Mouse (Mus musculus) ES-E14 (cell line): Measurements from ENCODE around the gene Armh4. TPM values are rescaled to one million over a fixed set of nuclear protein-coding genes. Genes with fewer than 3 reads are reported as not detected.
"Not testable (repeated sequence)": the region's sequence is repeated elsewhere in the genome, so short reads cannot be mapped to it uniquely, and the experiment has no call there.

Experiments used
- DNase-seq: peaks from one replicate; pipeline ENCODE4 v3.0.0-alpha.2; 2013; ENCODE audit warnings: low read depth, low spot score
- H3K27ac ChIP-seq: 2 replicates; pipeline ENCODE4 v1.5.1; 2012; ENCODE audit warnings: low read depth, mild to moderate bottlenecking, low read length, moderate library complexity, mixed read lengths; ENCODE audit not compliant: poor library complexity, insufficient read depth, severe bottlenecking
- H3K36me3 ChIP-seq: 2 replicates; pipeline ENCODE4 v1.6.1; 2012; ENCODE audit warnings: mild to moderate bottlenecking, low read length, moderate library complexity, mixed read lengths; ENCODE audit not compliant: control insufficient read depth, poor library complexity, insufficient read depth, severe bottlenecking
- H3K4me1 ChIP-seq, 2 experiments: fragments of 150-350 bp in 1 of 2; sonication (generic) in 1 of 2; 2 replicates each; pipeline ENCODE4 v1.6.1; 2012; ENCODE audit warnings: low read length in 2 of 2, mild to moderate bottlenecking in 1 of 2, mixed read lengths in 1 of 2; ENCODE audit not compliant: control insufficient read depth in 2 of 2, insufficient read depth in 2 of 2, poor library complexity in 1 of 2
- H3K4me3 ChIP-seq, 2 experiments: fragments of 150-350 bp in 1 of 2; sonication (generic) in 1 of 2; 2 replicates each; pipeline ENCODE4 v1.5.1; 2012; ENCODE audit warnings: low read length in 2 of 2, low read depth in 1 of 2, mild to moderate bottlenecking in 1 of 2, mixed read lengths in 1 of 2; ENCODE audit not compliant: insufficient read depth in 1 of 2, poor library complexity in 1 of 2, severe bottlenecking in 1 of 2
- H3K9ac ChIP-seq: 2 replicates; pipeline ENCODE4 v1.6.1; 2012; ENCODE audit warnings: low read depth, mild to moderate bottlenecking, low read length, mixed read lengths; ENCODE audit not compliant: poor library complexity, insufficient read depth, severe bottlenecking
- H3K9me3 ChIP-seq: fragments of 150-350 bp; sonication (generic); 2 replicates; pipeline ENCODE4 v1.6.1; 2012; ENCODE audit warnings: low read depth, mild to moderate bottlenecking, low read length; ENCODE audit not compliant: control insufficient read depth, insufficient read depth
- CHD2 ChIP-seq: IDR thresholded peaks from 2 replicates; pipeline ENCODE4 v1.6.1; 2014; ENCODE audit warnings: mild to moderate bottlenecking, low read depth, low read length, inconsistent platforms
- HCFC1 ChIP-seq: IDR thresholded peaks from 2 replicates; pipeline ENCODE4 v1.6.1; 2012; ENCODE audit warnings: low read length, inconsistent platforms, borderline replicate concordance; ENCODE audit not compliant: insufficient read depth
- MAFK ChIP-seq: IDR thresholded peaks from 2 replicates; pipeline ENCODE4 v1.6.1; 2014; ENCODE audit warnings: mild to moderate bottlenecking, low read depth, low read length, inconsistent platforms; ENCODE audit not compliant: insufficient read depth
- ZC3H11A ChIP-seq: IDR thresholded peaks from 2 replicates; pipeline ENCODE4 v1.6.1; 2012; ENCODE audit warnings: low read depth, mild to moderate bottlenecking, inconsistent platforms, low read length, borderline replicate concordance
- ZNF384 ChIP-seq: IDR thresholded peaks from 2 replicates; pipeline ENCODE4 v1.6.1; 2012; ENCODE audit warnings: low read depth, low read length, inconsistent platforms
- in situ Hi-C, 2 experiments: fragments of 600-800 bp; cut with MboI; formaldehyde crosslinking; loops; one replicate each; pipeline ENCODE4 v1.15.1; 2025; ENCODE audit warnings: low sequenced_read_pairs in 2 of 2, inconsistent platforms in 1 of 2; ENCODE audit not compliant: unreplicated experiment in 2 of 2
- total RNA-seq: library from RNA; depleted of rRNA; stranded (reverse); fragments of 300-350 nt; gene quantifications from 2 replicates; pipeline ENCODE4 v1.2.3, GENCODE M21; 2012

Gene Armh4
- total RNA-seq, 1 experiment, result 3.7 TPM

- in situ Hi-C loops, result no loop called here
- Histone ChIP-seq H3K9ac (no peak overlapping the region), H3K27ac (no peak overlapping the region), H3K9me3 (no peaks in the 10 kb centered on the region), H3K4me1 (no peaks in the 10 kb centered on the region), H3K4me3 (no peak overlapping the region), H3K36me3 (no peaks in the 10 kb centered on the region)
- TF ChIP-seq CHD2, result no peak
- no peak for TF ChIP-seq ZNF384
- no peak for TF ChIP-seq MAFK
- TF ChIP-seq ZC3H11A, result no peak
- TF ChIP-seq HCFC1, result no peak
- no peak for DNase-seq
These were observed 2.8 kb downstream of the Armh4 start for GRCm38 (mm10) chr14:49780416-49780815.

GRCm38 (mm10) chr14:49777539-49777938 is 5.6 kb downstream of the Armh4 start:
- H3K9me3 ChIP-seq, DNase-seq, H3K4me3 ChIP-seq, in situ Hi-C loops, H3K36me3 ChIP-seq, H3K27ac ChIP-seq, H3K9ac ChIP-seq, H3K4me1 ChIP-seq: not testable (repeated sequence)

- DNase-seq, result no peak
- no peak overlapping the region for H3K9ac ChIP-seq
- no peak overlapping the region for H3K4me3 ChIP-seq
- in situ Hi-C loops, result no loop called here
- no peak for TF ChIP-seq ZNF384
- no peak for TF ChIP-seq CHD2
- no peak for TF ChIP-seq HCFC1
- no peak for TF ChIP-seq MAFK
- TF ChIP-seq ZC3H11A, result no peak
- H3K27ac ChIP-seq, result no peak overlapping the region
- H3K36me3 ChIP-seq, result no peaks in the 10 kb centered on the region
- H3K4me1 ChIP-seq, result no peaks in the 10 kb centered on the region
- H3K9me3 ChIP-seq, result no peaks in the 10 kb centered on the region
These were observed 11.4 kb downstream of the Armh4 start for GRCm38 (mm10) chr14:49771746-49772145.

GRCm38 (mm10) chr14:49766601-49767000 is 16.6 kb downstream of the Armh4 start:
- H3K4me3 ChIP-seq, result no peak overlapping the region

GRCm38 (mm10) chr14:49755845-49756244 is 27.3 kb downstream of the Armh4 start:
- Histone ChIP-seq H3K9ac (no peak overlapping the region), H3K4me1 (no peaks in the 10 kb centered on the region)
- no peak for TF ChIP-seq ZNF384
- TF ChIP-seq MAFK, result no peak
- no peak for TF ChIP-seq HCFC1
- TF ChIP-seq ZC3H11A, result no peak
- TF ChIP-seq CHD2, result no peak

More at GRCm38 (mm10) chr14:49766601-49767000, 16.6 kb downstream of the Armh4 start:
- TF ChIP-seq CHD2 (no peak), MAFK (no peak), ZNF384 (no peak), ZC3H11A (no peak), HCFC1 (no peak)
- DNase-seq, result no peak
- H3K27ac ChIP-seq, result no peak overlapping the region
- H3K9ac ChIP-seq, result no peak overlapping the region
- in situ Hi-C loops, result no loop called here
- H3K9me3 ChIP-seq, result no peaks in the 10 kb centered on the region
- H3K4me1 ChIP-seq, result no peaks in the 10 kb centered on the region
- H3K36me3 ChIP-seq, result no peaks in the 10 kb centered on the region

More at GRCm38 (mm10) chr14:49755845-49756244, 27.3 kb downstream of the Armh4 start:
- H3K36me3 ChIP-seq, result no peaks in the 10 kb centered on the region
- no peak for DNase-seq
- H3K4me3 ChIP-seq, result no peak overlapping the region
- H3K27ac ChIP-seq, result no peak overlapping the region
- in situ Hi-C loops, result no loop called here
- H3K9me3 ChIP-seq, result no peaks in the 10 kb centered on the region
